Mouse (Mus musculus) lung, adult 18-20 months (tissue): Measurements from ENCODE around the gene Bscl2.
"Not testable (repeated sequence)": the region's sequence is repeated elsewhere in the genome, so short reads cannot be mapped to it uniquely, and the experiment has no call there.

ENCODE experiments used
- DNase-seq, 2 experiments: peaks; one replicate each; pipeline ENCODE4 v3.0.0; 2022; ENCODE audit warnings: mixed read lengths in 2 of 2

Bscl2 gene

GRCm38 (mm10) chr19:8831262-8831661 lies 6.0 kb upstream of the Bscl2 start:
- DNase-seq: no peak

- DNase-seq: no peak
Observed at GRCm38 (mm10) chr19:8832971-8833370, 4.3 kb upstream of the Bscl2 start.

GRCm38 (mm10) chr19:8836327-8836726 lies 940 bp upstream of the Bscl2 start:
- DNase-seq: not testable (repeated sequence)

- DNase-seq: no peak
Observed at GRCm38 (mm10) chr19:8838041-8838730, 919 bp downstream of the Bscl2 start.

GRCm38 (mm10) chr19:8839103-8839907 lies 2.0 kb downstream of the Bscl2 start, which contains the start of gene Gng3:
Gene Gng3 (minus strand): TSS chr19:8839194.
- no peak for DNase-seq

- DNase-seq: peak; percentile 84 to 86
Observed at GRCm38 (mm10) chr19:8839908-8840791, 2.9 kb downstream of the Bscl2 start.

GRCm38 (mm10) chr19:8841012-8841411 lies 3.7 kb downstream of the Bscl2 start:
- no peak for DNase-seq

- DNase-seq: peak; percentile 55 to 67
Observed at GRCm38 (mm10) chr19:8842961-8843360, 5.7 kb downstream of the Bscl2 start.

- peak; percentile 72 to 82 for DNase-seq
Observed at GRCm38 (mm10) chr19:8844371-8845129, 7.3 kb downstream of the Bscl2 start.

GRCm38 (mm10) chr19:8848356-8848755 lies 11.1 kb downstream of the Bscl2 start:
- DNase-seq: no peak

- DNase-seq: no peak
Observed at GRCm38 (mm10) chr19:8850402-8850901, 13.2 kb downstream of the Bscl2 start, which contains the start of gene Lrrn4cl. Gene Lrrn4cl (plus strand): TSS chr19:8850768.

- DNase-seq: peak; percentile 49 to 72
Observed at GRCm38 (mm10) chr19:8851639-8852038, 14.4 kb downstream of the Bscl2 start.

- DNase-seq: peak in 1 of 2 experiments; percentile 44
Observed at GRCm38 (mm10) chr19:8852236-8852928, 15.1 kb downstream of the Bscl2 start.

GRCm38 (mm10) chr19:8853117-8853516 lies 15.8 kb downstream of the Bscl2 start:
- no peak for DNase-seq

GRCm38 (mm10) chr19:8857689-8858088 lies 20.4 kb downstream of the Bscl2 start:
- DNase-seq: peak; percentile 47 to 62

- DNase-seq: peak in 1 of 2 experiments; percentile 34
Observed at GRCm38 (mm10) chr19:8859018-8859417, 21.8 kb downstream of the Bscl2 start.

GRCm38 (mm10) chr19:8864265-8864664 lies 27.0 kb downstream of the Bscl2 start:
- no peak for DNase-seq

GRCm38 (mm10) chr19:8870381-8870780 lies 33.1 kb downstream of the Bscl2 start:
- not testable (repeated sequence) for DNase-seq

GRCm38 (mm10) chr19:8870838-8871237 lies 33.6 kb downstream of the Bscl2 start:
- no peak for DNase-seq

- peak; percentile 99 for DNase-seq
Observed at GRCm38 (mm10) chr19:8871267-8872186, 34.3 kb downstream of the Bscl2 start, which contains the start of gene Ubxn1. Gene Ubxn1 (plus strand): TSS chr19:8871496.
